Mouse (Mus musculus) lung, postnatal 36 days (tissue): ENCODE data around the gene Exoc2.

ENCODE experiments used
- DNase-seq: peaks from one replicate; pipeline ENCODE4 v3.0.0; 2022; ENCODE audit warnings: mixed read lengths

Exoc2 gene

DNA sequence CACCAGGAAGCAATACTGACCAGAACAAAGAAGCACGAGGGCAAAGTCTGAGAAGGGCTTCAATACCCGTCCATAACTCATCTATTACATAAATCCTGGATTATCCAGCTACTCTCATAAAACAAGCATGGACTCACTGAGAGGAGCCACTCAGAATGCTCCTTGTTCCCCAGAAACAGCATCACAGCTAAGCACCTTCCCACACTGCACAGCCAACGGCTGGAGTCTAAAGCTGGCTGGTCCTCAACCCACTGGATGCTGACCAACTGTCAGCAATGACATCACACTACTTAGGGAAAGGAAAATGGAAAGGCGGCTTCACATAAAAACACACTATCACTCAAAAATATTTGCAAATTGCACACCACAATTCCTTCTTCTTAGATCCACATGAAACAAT lies 5.6 kb downstream of the Exoc2 start:
- no peak for DNase-seq

DNA sequence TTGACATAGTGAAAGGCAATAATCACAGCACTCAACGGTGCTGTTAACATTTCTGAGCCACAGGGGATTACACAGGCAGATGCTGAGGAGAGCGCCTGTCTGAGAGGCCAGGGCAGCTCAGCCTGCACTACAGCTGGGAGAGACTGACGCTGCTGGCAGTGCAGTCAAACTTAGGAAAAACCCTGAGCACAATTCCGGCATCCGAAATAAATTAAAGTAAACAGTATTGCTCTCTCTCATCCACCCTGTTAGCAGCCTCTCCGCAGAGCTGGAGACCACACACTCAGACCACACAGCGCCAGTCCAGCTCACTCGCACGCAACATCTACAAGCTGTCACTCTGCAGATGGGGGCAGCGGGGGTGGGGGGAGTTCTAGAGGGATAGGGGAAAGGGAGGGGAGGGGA lies 7.4 kb downstream of the Exoc2 start:
- DNase-seq: no peak

DNA sequence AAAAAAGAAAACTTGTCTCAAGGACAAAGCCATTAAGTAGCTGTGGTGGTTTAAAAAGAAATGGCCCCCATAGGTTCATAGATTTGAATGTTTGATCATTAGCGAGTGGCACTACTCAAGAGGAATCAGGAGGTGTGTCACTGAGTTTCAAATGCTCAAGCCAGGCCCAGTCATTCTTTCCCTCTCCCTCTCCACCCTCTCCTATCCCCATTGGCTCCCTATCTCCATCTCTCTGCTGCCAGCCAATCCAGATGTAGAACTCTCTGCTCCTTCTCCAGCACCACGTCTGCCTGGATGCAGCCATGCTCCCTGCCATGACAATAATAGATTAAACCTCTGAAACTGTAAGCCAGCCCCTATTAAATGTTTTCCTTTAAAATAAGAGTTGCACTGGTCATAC lies 12.0 kb downstream of the Exoc2 start:
- DNase-seq: no peak

DNA sequence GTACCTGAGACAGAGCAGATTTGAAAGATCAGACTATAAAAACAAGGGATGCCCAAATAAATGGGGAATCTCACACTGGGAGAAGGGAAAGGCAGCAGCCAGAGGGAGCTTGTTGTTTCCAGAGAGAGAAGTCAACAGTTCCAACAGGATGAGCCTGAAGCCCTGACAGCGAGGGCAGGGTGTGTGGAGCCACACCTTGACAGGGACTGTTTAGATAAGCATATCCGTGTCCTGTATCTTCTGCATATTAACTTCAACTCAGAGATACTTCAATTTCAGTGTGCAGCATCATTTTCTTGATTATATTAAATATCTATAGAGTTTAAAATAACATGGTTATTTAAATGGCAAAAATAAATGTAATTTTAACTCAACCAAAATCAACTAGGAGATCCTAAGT lies 13.2 kb downstream of the Exoc2 start:
- no peak for DNase-seq

DNA sequence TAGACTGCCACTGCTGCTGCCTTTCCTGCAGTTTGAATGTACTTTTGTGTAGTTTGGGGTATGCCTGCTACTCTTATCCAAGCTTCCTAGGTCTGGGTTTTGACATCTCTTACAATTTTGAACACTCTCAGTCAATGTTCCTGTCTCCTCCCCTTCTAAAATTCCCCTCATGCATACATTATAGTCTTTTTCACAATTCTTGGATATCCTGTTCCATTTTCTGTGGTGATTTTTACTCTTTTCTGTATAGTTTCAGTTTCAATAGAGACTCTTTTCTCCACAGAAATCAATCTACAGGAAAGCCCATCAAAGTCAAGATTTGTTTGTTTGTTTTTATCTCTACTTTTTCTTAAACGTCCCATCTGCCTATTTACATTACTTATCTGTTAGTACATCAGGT lies 20.3 kb downstream of the Exoc2 start:
- DNase-seq: no peak

DNA sequence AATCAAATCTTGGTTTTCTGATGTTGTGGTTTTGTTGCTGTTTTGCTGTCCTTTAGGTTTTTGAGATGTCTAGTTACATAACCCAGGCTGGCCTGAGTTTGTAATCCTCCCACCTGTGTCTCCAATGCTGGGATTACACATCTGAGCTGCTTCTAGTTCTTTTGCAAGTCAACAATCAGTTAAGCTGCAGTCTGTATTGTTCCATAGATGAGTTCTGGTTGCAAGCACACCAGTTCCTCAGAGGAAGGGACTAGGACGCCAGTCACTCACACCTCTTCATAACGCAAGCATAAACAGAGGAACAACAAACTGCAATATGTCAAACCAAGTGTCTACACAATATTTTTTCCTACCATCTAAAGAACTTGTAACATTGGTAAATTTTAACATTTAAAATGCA lies 21.8 kb downstream of the Exoc2 start:
- DNase-seq: no peak

DNA sequence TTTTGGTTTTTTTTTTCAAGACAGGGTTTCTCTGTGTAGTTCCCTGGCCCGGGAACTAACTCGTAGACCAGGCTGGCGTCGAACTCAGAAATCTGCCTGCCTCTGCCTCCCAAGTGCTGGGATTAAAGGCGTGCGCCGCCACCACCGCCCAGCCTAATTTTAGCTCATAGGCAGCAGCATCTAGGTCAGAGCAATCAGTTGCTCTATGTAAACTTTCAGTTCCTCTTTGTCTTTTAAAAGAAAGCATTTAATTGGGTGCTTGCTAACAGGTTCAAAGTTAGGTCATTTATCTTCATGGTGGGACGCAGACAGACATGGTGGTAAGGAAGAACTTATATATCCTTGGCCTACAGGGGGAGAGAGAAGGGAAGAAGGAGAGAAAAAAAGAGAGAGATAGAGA lies 24.7 kb downstream of the Exoc2 start:
- DNase-seq: no peak

DNA sequence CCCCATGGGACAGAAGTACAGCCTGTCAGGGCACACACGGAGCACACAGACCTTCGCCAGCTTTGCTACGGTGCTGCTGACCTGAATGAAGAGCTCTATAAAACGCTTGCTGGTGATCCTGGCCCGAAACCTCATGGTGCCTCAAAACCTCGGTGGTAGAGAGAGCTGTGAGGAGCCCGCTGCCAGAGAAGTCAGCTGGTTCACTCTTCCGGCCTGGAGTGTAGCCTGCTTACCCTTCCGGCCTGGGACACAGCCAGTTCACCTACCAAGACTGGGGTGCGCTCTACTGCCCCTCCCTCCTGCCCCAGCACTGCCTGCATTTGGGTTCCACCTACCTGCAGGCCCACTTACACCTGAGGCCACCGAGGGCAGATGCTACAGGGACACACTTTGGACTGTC lies 26.4 kb downstream of the Exoc2 start, which contains the start of gene Hus1b:
Hus1b (minus strand) TSS at position 220 of the 400 bp plus-strand sequence.
- DNase-seq: no peak

DNA sequence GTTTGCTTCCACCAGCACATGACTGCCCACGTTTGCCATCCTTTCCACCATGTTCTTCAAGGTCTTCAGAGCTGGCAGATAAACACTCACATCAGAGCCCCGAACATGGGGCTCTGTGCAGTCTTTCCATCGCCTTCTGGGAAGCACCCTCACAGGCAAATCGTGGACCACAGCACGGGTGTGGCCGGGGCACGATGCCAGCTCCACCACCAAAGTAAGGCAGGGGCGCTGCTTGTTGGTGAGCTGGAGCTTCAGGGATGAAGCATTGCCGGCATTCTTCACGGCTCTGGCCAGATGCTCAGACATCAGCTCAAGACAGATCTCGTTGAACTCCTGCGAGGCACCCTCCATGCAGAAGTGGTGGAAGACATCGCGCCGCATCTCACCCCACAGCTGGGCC lies 26.8 kb downstream of the Exoc2 start:
- no peak for DNase-seq

DNA sequence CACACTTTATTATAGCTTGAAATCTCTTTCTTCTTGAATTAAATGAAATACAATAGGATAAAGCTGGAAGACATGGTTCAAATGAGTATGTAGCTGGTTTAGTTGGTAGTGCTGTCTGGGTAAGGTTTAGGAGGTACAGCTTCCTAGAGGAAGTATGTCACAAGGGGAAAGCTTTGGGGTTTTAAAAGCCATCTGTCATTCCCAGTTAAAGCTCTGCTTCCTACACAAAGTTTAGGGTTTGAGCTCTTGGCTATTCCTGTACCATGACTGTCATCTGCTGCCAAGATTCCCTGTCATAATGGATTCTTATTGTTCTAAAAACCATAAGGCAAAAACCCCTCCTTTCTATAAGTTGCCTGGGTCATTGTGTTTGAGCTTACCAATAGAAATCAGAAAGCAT lies 28.1 kb downstream of the Exoc2 start:
- no peak for DNase-seq

DNA sequence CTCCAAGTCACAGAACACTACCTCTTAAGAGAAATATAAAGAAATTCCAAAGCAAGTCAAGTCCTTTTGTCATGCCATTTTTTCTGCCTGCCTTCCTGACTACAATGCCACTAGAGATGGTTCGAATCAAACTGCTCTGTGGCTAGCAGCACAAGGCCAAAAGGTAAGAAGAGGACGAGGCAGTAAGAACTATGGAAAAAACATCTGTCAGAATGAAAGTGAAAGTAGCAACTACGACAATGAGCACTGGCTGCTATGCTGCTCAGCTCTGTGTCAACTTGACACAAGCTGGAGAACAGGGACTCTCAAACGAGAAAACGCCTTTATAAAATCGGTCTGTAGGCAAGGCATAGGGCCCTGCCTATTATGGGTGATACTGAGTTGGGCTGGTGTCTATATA lies 40.9 kb downstream of the Exoc2 start:
- peak; percentile 30 for DNase-seq

DNA sequence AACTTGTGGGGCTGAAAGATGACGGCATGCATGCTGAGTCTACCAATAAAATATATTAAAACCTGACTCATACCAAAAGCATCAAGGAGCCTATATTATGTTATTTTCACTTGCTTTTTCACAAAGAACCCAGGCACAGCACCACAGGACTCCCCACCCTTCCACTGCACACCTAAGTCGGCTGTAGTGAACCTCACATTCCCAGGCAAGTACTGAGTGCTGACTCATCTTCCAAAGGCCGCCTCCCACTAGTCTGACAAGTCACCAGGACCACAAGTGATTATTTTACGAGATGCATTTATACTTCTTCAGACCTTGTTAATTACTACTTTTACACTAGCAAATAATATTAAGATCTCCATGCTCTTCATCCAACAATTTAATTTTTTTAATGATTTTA lies 42.3 kb downstream of the Exoc2 start:
- no peak for DNase-seq

DNA sequence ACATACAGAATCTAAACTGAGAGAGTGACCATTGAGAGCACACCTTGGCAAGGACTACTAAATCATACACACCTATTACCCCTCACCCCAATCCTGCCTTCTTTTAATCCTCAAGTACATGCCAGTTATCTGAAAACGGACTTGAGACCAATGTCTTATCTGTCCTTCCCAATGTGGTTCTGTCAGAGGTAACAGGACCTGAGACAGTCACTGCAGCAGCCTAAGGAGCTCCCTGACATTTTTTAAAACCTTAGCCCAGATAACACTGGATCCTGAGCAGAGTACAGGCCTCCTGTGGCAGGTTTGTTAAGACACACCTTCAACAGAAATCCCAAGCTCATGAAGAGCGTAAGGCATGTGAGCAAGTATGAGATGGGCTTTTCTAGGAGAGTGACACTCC lies 44.8 kb downstream of the Exoc2 start:
- no peak for DNase-seq

DNA sequence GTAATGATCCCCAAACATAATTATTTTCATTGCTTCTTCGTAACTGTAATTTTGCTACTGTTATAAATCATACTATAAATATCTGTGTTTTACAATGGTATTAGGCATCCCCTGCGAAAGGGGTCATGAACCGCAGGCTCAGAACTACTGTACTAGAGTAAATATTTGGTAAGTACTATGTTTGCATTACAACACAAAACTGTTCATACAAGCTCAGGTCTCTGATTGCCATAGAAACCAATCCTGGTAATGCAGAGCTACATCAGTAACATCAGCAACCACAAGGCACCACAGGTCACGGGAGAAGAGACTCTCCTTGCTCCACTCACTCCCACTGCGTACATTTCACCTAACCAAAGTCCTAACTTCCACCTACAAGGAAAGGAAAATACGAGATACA lies 49.6 kb downstream of the Exoc2 start:
- DNase-seq: no peak

DNA sequence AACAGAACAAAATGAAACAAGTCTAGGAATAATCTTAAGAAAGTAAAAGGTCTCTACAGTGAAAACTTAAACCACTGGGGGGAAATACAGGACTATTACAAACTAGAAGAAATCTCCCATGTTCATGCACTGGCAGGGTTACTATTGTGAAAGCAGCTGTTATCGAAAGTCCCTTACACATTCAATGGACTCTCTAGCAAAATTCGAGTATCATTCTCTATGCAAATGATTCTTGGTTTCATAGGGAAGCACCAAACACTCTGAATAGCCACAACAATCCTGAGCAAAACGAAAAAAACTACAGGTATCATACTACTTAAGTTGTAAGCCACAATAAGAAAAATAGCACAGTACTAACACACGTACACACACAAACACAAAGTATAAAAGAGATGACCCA lies 52.0 kb downstream of the Exoc2 start:
- no peak for DNase-seq

DNA sequence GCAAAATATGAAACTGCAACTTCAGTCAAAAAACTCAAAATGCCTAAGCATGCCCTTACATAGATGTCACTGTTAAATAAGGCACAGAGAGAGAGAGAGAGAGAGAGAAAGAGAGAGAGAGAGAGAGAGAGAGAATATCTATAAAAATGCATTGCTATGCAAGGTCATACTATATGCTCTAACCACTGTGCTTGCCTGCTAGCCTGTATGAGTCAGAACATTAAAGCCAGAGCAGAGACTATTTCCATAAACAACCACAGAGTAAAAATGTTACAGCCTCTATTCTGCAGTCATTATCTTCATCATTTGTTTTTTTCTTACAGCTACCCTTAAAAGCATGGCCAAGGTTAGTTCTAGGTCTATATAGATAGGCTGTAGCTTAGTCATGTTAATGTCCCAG lies 60.1 kb downstream of the Exoc2 start:
- no peak for DNase-seq

DNA sequence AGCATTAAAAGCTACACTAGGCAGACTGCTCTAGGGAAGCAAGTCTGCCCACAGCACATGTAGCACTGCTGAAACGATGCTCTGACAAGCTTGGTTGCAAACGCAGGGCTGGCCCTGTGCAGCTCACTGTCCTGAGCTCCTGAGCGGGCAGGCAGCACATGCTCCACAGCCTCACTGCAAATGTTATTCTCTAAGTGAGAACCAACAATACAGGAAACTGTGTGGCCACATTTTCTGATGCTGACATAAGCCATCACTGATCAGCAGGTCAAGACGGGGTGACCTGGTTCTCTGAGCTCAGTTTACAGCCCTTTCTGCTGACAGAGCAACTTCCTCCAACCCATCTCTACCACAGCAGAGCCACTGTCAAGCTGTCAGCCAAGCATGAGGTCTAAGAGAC lies 60.9 kb downstream of the Exoc2 start:
- DNase-seq: no peak

DNA sequence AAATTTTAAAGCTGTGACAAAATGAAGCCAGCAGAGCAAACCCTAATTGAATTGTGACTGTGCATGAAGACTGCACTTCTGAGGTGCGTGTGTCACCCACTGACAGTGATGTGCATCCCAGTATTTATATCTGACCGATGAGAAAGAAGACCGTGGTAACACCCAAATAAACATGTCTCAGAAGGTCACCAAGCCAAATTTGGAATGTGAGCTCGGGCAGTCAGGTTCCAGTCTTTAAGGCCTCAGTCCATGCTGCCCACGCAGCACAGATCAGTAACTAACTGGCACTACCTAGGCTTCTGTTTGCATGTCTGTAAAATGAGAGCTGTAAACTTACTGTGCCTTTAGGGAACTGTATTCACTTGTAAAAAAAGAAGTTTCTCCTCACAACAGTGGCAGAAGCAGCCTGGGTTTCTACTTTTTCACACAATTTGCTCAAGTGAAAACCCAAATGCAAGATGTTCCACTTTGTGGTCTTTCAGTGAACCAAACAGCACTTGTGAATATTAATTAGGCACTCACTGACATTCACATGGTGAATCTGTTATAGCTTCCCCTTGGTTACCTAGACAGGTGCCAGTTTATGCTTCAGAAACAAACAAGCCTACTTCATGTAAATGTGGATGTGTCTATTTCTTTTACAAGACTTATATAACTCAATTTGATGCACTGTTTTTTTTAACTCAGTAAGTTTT lies 61.8 kb downstream of the Exoc2 start:
- no peak for DNase-seq

DNA sequence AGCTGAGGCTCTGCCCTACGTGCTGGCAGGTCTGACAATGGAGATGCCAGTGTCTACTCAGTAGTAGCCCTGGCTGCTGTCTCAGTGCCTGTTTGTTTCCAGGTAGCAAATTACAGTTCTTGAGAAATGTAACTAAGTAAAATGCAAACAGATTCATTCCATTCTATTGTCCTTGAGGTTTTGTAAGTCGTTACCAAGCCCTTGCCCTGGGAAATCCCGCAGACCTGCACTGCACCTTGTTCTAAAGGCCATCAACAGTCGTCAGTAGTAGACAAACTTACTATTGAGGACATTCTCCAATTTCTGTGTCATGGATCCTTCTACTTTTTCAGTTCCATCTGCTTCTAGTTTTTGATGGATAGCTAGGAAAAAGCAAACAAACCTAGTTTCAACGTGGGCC lies 63.0 kb downstream of the Exoc2 start:
- DNase-seq: peak; percentile 25

DNA sequence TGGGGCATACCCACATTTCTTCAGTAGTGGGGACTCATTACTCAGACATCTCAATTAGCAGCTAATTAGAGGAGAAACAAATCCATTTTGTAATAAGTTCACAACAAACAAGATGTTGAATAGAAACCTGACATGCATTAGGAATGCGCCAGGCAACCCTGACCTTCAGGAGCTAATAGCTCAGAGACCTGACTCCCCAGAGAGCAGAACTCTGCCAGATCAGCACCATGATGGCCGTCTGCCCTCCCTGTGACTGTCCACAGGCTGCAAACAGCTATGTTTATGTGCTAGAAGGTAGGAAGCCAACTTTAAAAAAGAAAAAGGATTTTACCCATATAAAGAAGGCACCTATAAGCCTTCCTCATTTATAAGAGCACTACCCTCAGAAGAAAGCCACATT lies 71.6 kb downstream of the Exoc2 start:
- DNase-seq: no peak

DNA sequence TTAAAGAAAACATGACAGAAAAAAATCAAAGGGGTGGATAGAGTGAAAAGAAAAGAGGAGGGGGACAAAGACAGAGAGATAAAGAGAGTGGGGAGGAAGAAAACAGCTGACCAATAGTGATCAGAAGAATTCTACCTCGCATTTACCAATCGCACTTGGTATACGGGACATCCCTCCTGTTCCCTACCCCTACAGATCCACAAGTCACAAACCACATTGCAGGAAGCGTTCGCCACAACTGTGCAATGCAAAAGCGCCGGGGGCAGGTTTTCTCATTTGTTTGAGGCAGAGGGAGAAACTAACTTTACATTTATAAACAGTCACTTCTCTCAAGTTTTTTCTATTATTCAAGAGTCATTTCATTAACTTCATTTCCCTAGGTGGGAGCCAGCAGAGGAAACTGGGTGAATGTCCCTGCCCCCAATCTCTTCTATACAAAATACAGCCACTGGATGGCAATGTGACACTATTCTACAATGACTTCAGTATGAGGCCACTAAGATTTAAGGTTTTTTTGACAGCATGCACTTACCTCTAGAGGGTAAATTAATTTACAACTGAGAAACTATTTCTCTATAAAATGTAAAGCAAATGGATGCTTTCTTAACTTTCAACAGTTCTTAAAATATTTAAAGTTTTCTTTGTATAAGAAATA lies 72.4 kb downstream of the Exoc2 start:
- peak; percentile 35 for DNase-seq

DNA sequence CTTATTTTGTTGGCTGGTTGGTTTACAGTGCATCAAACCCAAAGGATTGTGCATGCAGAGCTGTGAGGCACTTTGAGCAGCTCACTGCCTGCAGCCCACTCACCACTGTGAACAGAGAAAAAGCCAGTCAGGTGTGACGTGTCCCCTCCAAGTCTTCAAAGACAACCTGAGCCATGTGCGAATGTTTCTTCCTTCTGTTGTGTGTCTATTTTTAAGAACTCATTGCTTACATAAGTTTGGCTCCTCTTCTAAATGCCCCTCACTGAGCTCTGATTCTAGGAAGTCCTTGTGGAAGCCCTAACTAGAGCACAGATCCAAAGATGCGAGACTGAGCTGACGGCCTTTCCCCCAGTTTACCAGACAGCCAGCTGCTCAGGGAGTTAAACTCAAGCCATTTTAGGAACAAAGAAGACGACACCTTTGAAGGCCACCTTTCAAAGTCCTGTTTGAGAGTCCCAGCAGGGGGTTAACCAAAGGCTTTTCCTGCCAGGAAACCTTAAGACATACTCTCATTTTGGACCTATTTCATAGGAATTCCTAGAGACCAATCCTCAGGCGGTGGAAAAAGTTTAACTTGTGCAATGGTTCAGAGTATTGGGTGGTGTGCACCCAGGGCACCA lies 79.8 kb downstream of the Exoc2 start:
- no peak for DNase-seq

DNA sequence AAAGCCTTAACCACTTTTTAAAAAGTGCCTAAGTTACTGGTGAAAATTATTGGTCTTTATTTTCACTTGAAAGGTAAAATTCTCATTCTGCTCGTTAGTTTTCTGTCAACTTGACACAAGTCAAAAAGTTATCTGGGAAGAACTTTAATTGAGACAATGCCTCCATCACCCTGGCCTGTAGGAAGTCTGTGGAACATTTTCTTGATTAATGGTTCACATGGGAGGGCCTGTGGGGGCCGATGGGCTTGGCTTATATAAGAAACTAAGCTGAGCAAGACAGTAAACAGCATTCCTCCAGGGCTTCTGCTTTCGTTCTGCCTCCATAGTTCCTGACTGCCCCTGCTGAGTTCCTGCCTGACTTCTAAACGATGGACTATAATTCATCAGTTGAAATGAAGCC lies 81.6 kb downstream of the Exoc2 start:
- DNase-seq: no peak

DNA sequence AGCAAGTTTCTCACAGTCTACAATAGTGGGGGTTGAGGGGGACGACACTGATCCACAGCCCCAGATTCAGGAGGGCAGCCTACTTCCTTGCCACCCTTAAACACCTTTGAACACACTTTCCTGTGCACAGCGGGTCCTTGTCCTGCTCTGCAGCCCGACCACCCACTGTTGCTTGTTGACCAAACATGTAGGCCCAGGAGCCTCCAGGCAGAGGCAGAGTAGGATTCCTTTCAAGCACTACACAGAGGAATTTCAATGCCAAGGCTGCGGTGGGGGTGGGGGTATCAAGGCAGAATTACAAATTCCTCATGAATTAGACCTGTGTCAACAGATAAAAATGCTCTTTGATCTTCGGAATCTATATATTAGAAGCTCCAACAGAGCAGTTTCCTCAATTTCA lies 82.7 kb downstream of the Exoc2 start:
- DNase-seq: no peak

DNA sequence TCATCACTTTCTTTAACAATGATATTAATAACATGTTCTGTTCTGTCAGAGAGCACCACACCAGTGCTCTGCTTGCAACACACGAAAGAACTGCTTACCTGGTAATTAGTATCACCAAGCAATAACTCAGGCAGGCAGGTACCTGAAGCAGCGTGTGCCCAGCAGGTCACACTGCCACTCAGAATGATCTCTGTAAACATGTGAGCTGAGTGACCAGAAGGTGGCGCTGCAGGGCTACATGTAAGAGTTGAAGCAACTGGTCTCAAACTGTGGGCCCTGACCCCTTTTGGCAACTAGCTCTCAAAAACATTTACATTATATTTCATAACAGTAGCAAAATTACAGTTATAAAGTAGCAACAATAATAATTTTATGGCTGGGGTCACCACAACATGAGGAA lies 85.4 kb downstream of the Exoc2 start:
- peak; percentile 93 for DNase-seq
